In the genomic region with DNA sequence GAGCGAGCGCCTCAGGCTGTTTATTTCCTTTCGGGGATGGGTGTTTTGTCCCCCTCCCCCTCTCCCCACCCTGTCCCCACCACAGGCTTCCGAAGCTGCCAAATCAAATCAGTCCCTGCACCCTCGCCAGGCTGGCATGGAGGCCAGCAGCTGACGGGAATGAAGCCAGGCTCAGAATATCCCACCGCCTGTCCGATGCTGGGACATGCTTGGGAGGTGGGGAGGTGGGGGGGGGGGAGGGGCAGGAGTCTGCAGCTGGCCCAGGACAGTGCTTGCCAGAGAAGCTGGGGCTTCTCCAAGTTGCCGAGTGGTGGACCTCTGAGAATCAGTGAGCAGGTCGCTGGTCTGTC, we compare ENCODE assay signal across 11 mouse cellular contexts. TPM values are rescaled to one million over a fixed set of nuclear protein-coding genes. Genes with fewer than 3 reads are reported as not detected.
DNase-seq lines count a peak whose midpoint lies in the region; ATAC-seq and TF ChIP-seq lines count a peak whose summit lies in the region.
"Had no signal": no experiment of that assay in that cellular context is flagged by ENCODE, and none has a peak within 500 bp of the region (broad histone marks: within the 10 kb centered on the region; RNA-seq: fewer than 3 reads in every experiment).

No protein-coding gene starts in this region.

- intact Hi-C loops in left cerebral cortex, adult 2 months (cut with DNase I) = no loop called here

- no peaks in the 10 kb centered on the region for H3K36me3 ChIP-seq in embryonic facial prominence, embryonic 15.5 days

- no peak overlapping the region for H3K9ac ChIP-seq in embryonic facial prominence, embryonic 15.5 days

- H3K27me3 ChIP-seq in embryonic facial prominence, embryonic 15.5 days = peaks cover 5% of the 10 kb centered on the region

- 22% methylated on average over 10 of the region's 10 CpGs for WGBS in embryonic facial prominence, embryonic 15.5 days

- H3K4me2 ChIP-seq in embryonic facial prominence, embryonic 15.5 days (replicated peaks) = no peak overlapping the region

- H3K4me3 ChIP-seq in left cerebral cortex, adult 2 months = no peak overlapping the region
- H3K4me3 ChIP-seq in embryonic facial prominence, embryonic 15.5 days (replicated peaks) = no peak overlapping the region
- H3K4me3 ChIP-seq: megakaryocyte, embryonic 14.5 days had no signal

- H3K4me1 ChIP-seq in embryonic facial prominence, embryonic 15.5 days = peaks cover 9% of the 10 kb centered on the region

- peak; percentile 45 for ATAC-seq in embryonic facial prominence, embryonic 15.5 days (ENCODE audit: insufficient number of reproducible peaks, low FRiP score, low TSS enrichment, low read depth)

- H3K27ac ChIP-seq in left cerebral cortex, adult 2 months = peak overlapping the region; percentile 90
- H3K27ac ChIP-seq in embryonic facial prominence, embryonic 15.5 days (replicated peaks) = no peak overlapping the region

- no peaks in the 10 kb centered on the region for H3K9me3 ChIP-seq in embryonic facial prominence, embryonic 15.5 days (replicated peaks)
- H3K9me3 ChIP-seq: megakaryocyte, embryonic 14.5 days had no signal

- no peak for TF ChIP-seq CTCF in left cerebral cortex, adult 2 months (IDR thresholded peaks at IDR 0.05)

- DNase-seq in left cerebral cortex, adult 2 months (ENCODE audit: extremely low spot score in 1 of 2, low spot score in 2 of 2) = no peak
- no peak for DNase-seq in left cerebral cortex, adult 9 months (ENCODE audit: low spot score in 2 of 2)
- DNase-seq in heart, adult 9 months (ENCODE audit: low spot score in 2 of 2) = peak; percentile 74 to 81
- peak; percentile 63 to 67 for DNase-seq in layer of hippocampus, postnatal 36 days
- no peak for DNase-seq in embryo, embryonic 10.5 days (ENCODE audit: low spot score)
- DNase-seq in ovary, postnatal 14 days (ENCODE audit: low spot score) = no peak
- no peak for DNase-seq in thymus, postnatal 14 days
- DNase-seq: kidney, postnatal 4 days had no signal

RNA-seq across cellular contexts. Expression of a gene that starts 39.1 kb away (rescaled TPM):
- total RNA-seq in left cerebral cortex, adult 2 months (2021) = 100 to 1,000 TPM; 372 to 375 TPM
- 10.0 and 12.5 TPM in 2 replicates for polyA plus RNA-seq in embryonic facial prominence, embryonic 15.5 days (2015; fragmentation: Nextera tagmentation; extraction: Ambion mirVana)
- 100 to 1,000 TPM; 300 to 301 TPM for total RNA-seq in layer of hippocampus, postnatal 36 days (2021)

RNA-seq across cellular contexts. Expression of a gene that starts 49.9 kb away (rescaled TPM):
- 1 to 10 TPM; 1.6 to 3.4 TPM for total RNA-seq in left cerebral cortex, adult 2 months (2021)
- 3.4 and 9.6 TPM in 2 replicates for polyA plus RNA-seq in embryonic facial prominence, embryonic 15.5 days (2015; fragmentation: Nextera tagmentation; extraction: Ambion mirVana)
- total RNA-seq in layer of hippocampus, postnatal 36 days (2021) = 1 to 10 TPM in 1 of 2 experiments, not detected in 1; 3.0 TPM
- total RNA-seq: ES-E14 had no signal

Comparison
In these comparisons a context has a peak if more than half of its experiments do, and no peak if none do; other contexts are left out.
1. DNase-seq: peak in heart, adult 9 months (2 of 2) and layer of hippocampus, postnatal 36 days (2 of 2); none in left cerebral cortex, adult 2 months (0 of 2), left cerebral cortex, adult 9 months (0 of 2), embryo, embryonic 10.5 days (single experiment), ovary, postnatal 14 days (single experiment) and thymus, postnatal 14 days (single experiment).